Mouse (Mus musculus): ENCODE data around the gene Pycr1. TPM values are rescaled to one million over a fixed set of nuclear protein-coding genes. Genes with fewer than 3 reads are reported as not detected.

The Pycr1 gene
- total RNA-seq, 4 experiments from 2014 or later: 0.91 to 2.8 (median 1.8) TPM

GRCm38 (mm10) chr11:120606764-120607163 is 36.8 kb downstream of the Pycr1 start:
- no peak for DNase-seq (ENCODE audit: low spot score)

- DNase-seq (ENCODE audit: low spot score): no peak
Observed at GRCm38 (mm10) chr11:120605667-120606066, 37.9 kb downstream of the Pycr1 start.

- DNase-seq (ENCODE audit: low spot score): no peak
Observed at GRCm38 (mm10) chr11:120603545-120603944, 40.0 kb downstream of the Pycr1 start.

DNA sequence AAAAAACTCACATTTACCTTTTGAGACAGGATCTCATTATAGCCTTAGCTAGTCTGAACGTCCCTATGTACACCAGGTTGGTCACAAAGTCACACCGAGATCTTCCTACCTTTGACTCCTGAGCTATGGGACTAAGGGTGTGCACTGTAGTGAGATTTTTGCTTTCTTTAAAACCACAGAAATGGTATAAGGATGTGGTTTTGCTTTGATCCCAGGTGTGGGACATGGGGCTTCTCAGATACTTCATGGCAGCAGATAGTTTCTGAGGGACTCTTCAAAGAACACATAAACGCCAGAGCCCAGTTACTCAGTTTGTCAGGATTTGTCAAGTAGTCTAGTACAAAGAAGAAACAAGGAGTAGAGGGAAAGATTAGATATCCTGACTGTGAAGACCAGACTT is 42.9 kb downstream of the Pycr1 start:
- no peak for DNase-seq (ENCODE audit: low spot score)

DNA sequence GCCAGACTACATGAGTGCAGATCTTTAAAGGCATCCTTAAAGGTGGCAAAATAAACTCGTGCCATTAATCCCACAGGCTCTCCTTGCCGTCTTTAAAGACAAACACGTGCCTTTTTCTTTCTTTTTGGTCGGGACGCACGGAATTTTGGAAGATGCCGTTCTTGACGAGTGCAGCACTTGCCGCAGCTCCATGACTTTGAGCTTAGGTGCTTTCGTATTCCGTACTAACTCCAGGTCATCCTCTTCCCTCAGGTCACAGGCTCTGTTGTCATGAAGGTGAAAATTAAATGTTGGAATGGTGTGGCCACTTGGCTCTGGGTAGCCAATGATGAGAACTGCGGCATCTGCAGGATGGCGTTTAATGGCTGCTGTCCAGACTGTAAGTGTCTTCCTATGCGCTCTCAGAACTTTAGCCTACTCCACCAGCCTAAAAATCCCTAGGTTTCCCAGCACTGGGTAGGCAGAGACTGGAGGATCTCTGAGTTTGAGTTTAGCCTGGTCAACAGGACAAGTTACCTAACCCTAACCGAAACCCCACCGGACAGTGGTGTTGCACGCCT is 44.5 kb downstream of the Pycr1 start:
- DNase-seq (ENCODE audit: low spot score): no peak

DNA sequence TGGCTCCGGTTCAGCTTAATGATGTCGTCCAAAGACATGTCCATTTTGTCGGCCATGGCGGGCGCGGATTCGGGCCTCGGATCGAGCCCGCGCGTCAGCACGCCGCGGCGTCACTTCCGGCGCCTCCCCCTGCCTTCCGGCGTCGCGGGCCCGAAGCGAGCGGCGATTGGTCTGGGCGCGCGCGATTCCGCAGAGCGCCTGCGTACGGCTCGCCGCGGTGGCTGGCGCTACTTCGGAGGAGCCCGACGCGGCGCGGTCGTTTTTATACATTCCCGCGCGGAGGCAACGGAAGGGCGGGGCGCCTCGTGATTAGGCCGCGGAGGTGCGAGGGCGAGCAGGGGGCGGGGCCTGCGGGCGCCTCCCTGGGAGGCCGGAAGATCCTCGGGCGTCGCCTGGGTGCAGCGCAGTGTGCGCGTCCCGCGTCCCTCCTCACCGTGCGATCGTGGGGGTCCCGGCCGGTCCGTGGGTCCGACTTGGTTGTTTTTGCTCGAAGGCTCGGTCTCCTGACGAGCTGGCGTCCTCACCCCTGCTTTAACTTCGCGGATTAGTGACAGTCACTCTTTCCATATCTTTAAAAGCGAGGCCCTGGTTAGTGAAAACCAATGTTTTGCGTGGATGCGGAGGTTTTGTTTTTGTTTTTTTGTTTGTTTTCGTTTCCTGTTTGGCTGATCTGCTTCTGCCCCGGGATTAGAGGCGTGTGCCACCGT is 45.1 kb downstream of the Pycr1 start, which contains the start of the genes Alyref and Anapc11:
Gene Alyref (minus strand): TSS at position 83 of the 707 bp plus-strand sequence.
Gene Anapc11 (plus strand): TSS at position 139 of the 707 bp plus-strand sequence.
- DNase-seq (ENCODE audit: low spot score): peak; percentile 88

DNA sequence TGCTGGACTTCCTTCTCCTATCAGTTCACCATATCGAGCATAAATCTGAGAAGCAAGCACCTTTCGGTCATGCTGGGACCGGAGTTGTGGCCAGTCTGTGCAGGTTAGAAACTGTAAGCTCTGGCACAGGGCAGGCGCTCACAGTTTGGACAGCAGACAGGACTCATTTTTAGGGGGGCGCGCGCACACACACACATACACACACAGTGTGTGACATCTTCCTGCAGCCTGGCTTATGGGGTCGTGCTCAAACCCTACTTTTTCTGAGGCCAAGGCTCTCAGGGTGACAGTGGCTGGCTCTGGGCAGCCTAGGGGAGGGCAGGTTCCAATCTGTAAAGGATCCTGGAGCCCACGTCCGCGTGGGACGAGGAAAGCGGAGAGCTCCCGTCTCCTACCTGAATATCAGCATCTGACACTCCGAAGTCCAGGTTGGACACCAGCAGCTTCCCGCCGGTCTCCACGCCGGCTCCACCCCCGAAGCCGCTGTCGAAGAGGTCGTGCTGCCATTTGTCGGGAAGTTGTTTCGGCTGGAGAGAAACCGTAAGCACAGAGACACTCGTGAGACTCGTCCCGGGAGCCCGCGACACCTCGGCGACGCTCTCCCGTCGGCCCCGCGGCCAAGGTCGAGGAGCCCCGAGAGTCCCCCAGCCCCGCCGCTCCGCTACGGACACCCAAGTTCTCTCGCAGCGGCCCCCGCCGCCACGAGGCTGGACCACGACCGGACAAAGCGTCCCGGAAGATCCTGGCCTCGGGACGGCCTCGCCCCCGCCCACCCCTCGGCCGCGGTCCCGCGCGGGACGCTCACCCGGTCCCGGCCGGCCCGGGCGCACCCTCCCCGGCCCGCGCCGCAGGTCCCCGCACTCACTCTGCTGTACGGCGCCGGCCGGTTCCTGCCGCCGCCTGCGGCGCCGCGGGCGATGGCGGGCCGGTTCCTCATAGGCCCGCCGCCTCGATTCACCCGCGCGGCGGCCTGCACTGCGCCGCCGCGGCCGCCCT is 46.0 kb downstream of the Pycr1 start:
- DNase-seq (ENCODE audit: low spot score): no peak

- no peak for DNase-seq (ENCODE audit: low spot score)
Observed at GRCm38 (mm10) chr11:120588531-120588930, 55.0 kb downstream of the Pycr1 start.

Small RNAs within 50 kb of the gene (microRNA-seq; reads per million reads assigned to microRNA genes)
- gene Mir6936: not detected

Other genes with a start within 250 kb of the Pycr1 start
- 10 to 100 TPM; 64.3 to 69.6 (median 65.8) TPM for gene Nploc4, start 206.1 kb downstream of the Pycr1 start, total RNA-seq (2022)
- gene Tspan10, start 201.1 kb downstream of the Pycr1 start, total RNA-seq (2022): 1 to 10 TPM in 3 of 4 experiments, under 1 TPM in 1; 0.52 to 2.4 (median 1.4) TPM
- under 1 TPM; 0.34 to 0.89 (median 0.66) TPM for gene Pde6g, start 190.3 kb downstream of the Pycr1 start, total RNA-seq (2022)
- 10 to 100 TPM; 64.4 to 76.6 (median 70.0) TPM for gene Oxld1, start 185.7 kb downstream of the Pycr1 start, total RNA-seq (2022)
- 1 to 10 TPM; 5.7 to 8.0 (median 7.1) TPM for gene Ccdc137, start 185.7 kb downstream of the Pycr1 start, total RNA-seq (2022)
- 10 to 100 TPM; 10.7 to 12.1 (median 11.8) TPM for gene Arl16, start 176.2 kb downstream of the Pycr1 start, total RNA-seq (2022)
- 100 to 1,000 TPM; 233 to 251 (median 242) TPM for gene Mrpl12, start 159.2 kb downstream of the Pycr1 start, total RNA-seq (2022)
- 10 to 100 TPM; 13.7 to 19.4 (median 16.0) TPM for gene Slc25a10, start 151.9 kb downstream of the Pycr1 start, total RNA-seq (2022)
- 1 to 10 TPM in 1 of 4 experiments, under 1 TPM in 3; 0.69 to 1.0 (median 0.78) TPM for gene Gcgr, start 113.1 kb downstream of the Pycr1 start, total RNA-seq (2022)
- 10 to 100 TPM; 37.5 to 41.0 (median 38.5) TPM for gene Mcrip1, start 94.0 kb downstream of the Pycr1 start, total RNA-seq (2022)
- under 1 TPM in 1 of 4 experiments, not detected in 3; 0.34 TPM for gene Ppp1r27, start 92.6 kb downstream of the Pycr1 start, total RNA-seq (2022)
- 100 to 1,000 TPM; 217 to 256 (median 229) TPM for gene P4hb, start 70.5 kb downstream of the Pycr1 start, total RNA-seq (2022)
- gene Arhgdia, start 62.1 kb downstream of the Pycr1 start, total RNA-seq (2022): 100 to 1,000 TPM; 130 to 152 (median 141) TPM
- gene Alyref, start 45.4 kb downstream of the Pycr1 start, total RNA-seq (2022): 10 to 100 TPM; 32.3 to 51.0 (median 45.7) TPM
- gene Anapc11, start 45.3 kb downstream of the Pycr1 start, total RNA-seq (2022): 10 to 100 TPM; 77.9 to 91.8 (median 84.8) TPM
- under 1 TPM in 1 of 4 experiments, not detected in 3; 0.73 TPM for gene Npb, start 35.3 kb downstream of the Pycr1 start, total RNA-seq (2022)
- gene Pcyt2, start 25.8 kb downstream of the Pycr1 start, total RNA-seq (2022): 10 to 100 TPM; 48.1 to 64.4 (median 60.5) TPM
- gene Sirt7, start 18.5 kb downstream of the Pycr1 start, total RNA-seq (2022): 10 to 100 TPM in 1 of 4 experiments, 1 to 10 TPM in 3; 6.5 to 10.6 (median 7.6) TPM
- gene Mafg, start 10.2 kb downstream of the Pycr1 start, total RNA-seq (2022): 10 to 100 TPM; 33.0 to 47.3 (median 39.2) TPM
- gene Myadml2, start 4.4 kb upstream of the Pycr1 start, total RNA-seq (2022): 100 to 1,000 TPM in 2 of 4 experiments, 10 to 100 TPM in 2; 90.6 to 123 (median 103) TPM
- under 1 TPM; 0.12 to 0.24 (median 0.13) TPM for gene Notum, start 17.4 kb upstream of the Pycr1 start, total RNA-seq (2022)
- 10 to 100 TPM; 37.3 to 44.3 (median 41.5) TPM for gene Aspscr1, start 29.2 kb upstream of the Pycr1 start, total RNA-seq (2022)
- gene Cenpx, start 70.0 kb upstream of the Pycr1 start, total RNA-seq (2022): 10 to 100 TPM; 33.2 to 42.8 (median 39.6) TPM
- 1 to 10 TPM; 2.9 to 6.0 (median 4.6) TPM for gene Lrrc45, start 70.2 kb upstream of the Pycr1 start, total RNA-seq (2022)
- 1 to 10 TPM in 2 of 4 experiments, under 1 TPM in 2; 0.69 to 2.0 (median 1.4) TPM for gene Rac3, start 77.7 kb upstream of the Pycr1 start, total RNA-seq (2022)
- gene Dcxr, start 83.5 kb upstream of the Pycr1 start, total RNA-seq (2022): 10 to 100 TPM; 12.6 to 20.8 (median 16.1) TPM
- gene Cbr2, start 88.3 kb upstream of the Pycr1 start, total RNA-seq (2022): 10 to 100 TPM in 3 of 4 experiments, 1 to 10 TPM in 1; 9.3 to 24.0 (median 12.9) TPM
- 10 to 100 TPM; 19.8 to 57.1 (median 32.9) TPM for gene Hmga1b, start 119.0 kb upstream of the Pycr1 start, total RNA-seq (2022)
- gene Rfng, start 140.4 kb upstream of the Pycr1 start, total RNA-seq (2022): 10 to 100 TPM; 10.1 to 11.3 (median 11.2) TPM
- 10 to 100 TPM; 56.3 to 63.8 (median 59.1) TPM for gene Gps1, start 140.5 kb upstream of the Pycr1 start, total RNA-seq (2022)
- 10 to 100 TPM; 25.9 to 32.7 (median 27.6) TPM for gene Dus1l, start 152.6 kb upstream of the Pycr1 start, total RNA-seq (2022)
- 10 to 100 TPM; 12.0 to 18.1 (median 14.9) TPM for gene Fasn, start 180.8 kb upstream of the Pycr1 start, total RNA-seq (2022)

Data from heart, adult 8-10 months (tissue).